Mouse (Mus musculus): Measurements from ENCODE around the gene Macc1.

Macc1 gene

GRCm38 (mm10) chr12:119511145-119511544, 197.1 kb downstream of the Macc1 start:
- no peak for DNase-seq (ENCODE audit: low spot score)
